9 mouse cellular contexts compared by ENCODE assay signal in the genomic region with DNA sequence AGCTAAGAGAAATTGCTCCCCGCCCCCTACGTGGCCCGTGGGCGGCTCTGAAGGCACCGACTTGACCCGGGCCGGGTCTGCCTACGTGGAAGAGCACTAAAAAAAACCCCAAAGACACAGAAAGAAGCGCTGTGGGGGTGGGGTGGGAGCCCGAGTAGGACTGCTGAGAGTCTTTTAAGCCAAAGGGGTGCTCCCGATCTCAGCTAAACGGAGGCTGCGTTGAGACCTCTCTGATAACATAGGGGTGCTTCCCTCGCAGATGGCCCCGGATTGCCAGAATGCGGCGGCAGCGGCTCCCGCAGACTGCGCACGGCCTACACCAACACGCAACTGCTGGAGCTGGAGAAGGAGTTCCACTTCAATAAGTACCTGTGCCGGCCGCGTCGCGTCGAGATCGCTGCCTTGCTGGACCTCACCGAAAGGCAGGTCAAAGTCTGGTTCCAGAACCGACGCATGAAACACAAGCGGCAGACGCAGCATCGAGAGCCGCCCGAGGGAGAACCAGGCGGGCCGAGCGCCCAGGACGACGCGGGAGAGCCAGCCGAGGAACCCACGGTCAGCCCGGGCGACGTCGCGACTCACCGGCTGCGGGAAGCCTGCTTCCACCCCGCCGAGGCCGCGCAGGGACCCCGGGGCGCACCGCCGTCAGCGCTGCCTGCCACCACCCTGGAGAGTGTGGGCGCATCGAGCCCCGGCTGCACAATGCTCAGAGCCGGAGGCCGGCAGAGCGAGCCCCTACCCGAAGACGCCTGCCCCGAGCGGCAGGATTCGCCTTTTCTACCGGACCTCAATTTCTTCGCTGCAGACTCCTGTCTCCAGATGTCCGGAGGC. TPM values are rescaled to one million over a fixed set of nuclear protein-coding genes. Genes with fewer than 3 reads are reported as not detected.
DNase-seq lines count a peak whose midpoint lies in the region; ATAC-seq lines count a peak whose summit lies in the region.
"Had no signal": no experiment of that assay in that cellular context is flagged by ENCODE, and none has a peak within 500 bp of the region (broad histone marks: within the 10 kb centered on the region; RNA-seq: fewer than 3 reads in every experiment).

No protein-coding gene starts in this region.

- no peak for ATAC-seq in heart, embryonic 11.5 days (replicated peaks; ENCODE audit: insufficient number of reproducible peaks, low FRiP score, low TSS enrichment)
- 0 out of 2 replicates have a peak, but pooled peaks have one; percentile 41 for ATAC-seq in megakaryocyte-erythroid progenitor cell, adult 5-6 weeks (replicated peaks; ENCODE audit: low FRiP score, low TSS enrichment, poor library complexity, severe bottlenecking)

- H3K4me1 ChIP-seq in heart, embryonic 11.5 days (ENCODE audit: control insufficient read depth, insufficient read depth, low read length) = peaks cover 11% of the 10 kb centered on the region

- peak overlapping the region; percentile 58 for H3K4me3 ChIP-seq in heart, embryonic 11.5 days (ENCODE audit: low read depth, low read length)

- under 1% methylated on average over 75 of the region's 75 CpGs for WGBS in heart, embryonic 11.5 days (ENCODE audit: insufficient replicate concordance)

- no peaks in the 10 kb centered on the region for H3K9me3 ChIP-seq in heart, embryonic 11.5 days (replicated peaks; ENCODE audit: control insufficient read depth, low read length)

- intact Hi-C loops in left cerebral cortex, postnatal 36 days (cut with DNase I) = no loop called here

- peaks cover 78% of the 10 kb centered on the region for H3K27me3 ChIP-seq in heart, embryonic 11.5 days (ENCODE audit: control insufficient read depth, insufficient read depth, low read length)

- H3K36me3 ChIP-seq in heart, embryonic 11.5 days (ENCODE audit: control insufficient read depth, insufficient read depth, low read length) = no peaks in the 10 kb centered on the region

- peak overlapping the region; percentile 76 for H3K4me2 ChIP-seq in heart, embryonic 11.5 days

- peak overlapping the region; percentile 84 for H3K9ac ChIP-seq in heart, embryonic 11.5 days (ENCODE audit: low read depth, low read length)

- peak; percentile 47 to 48 for DNase-seq in cerebellum, postnatal 10 days
- no peak for DNase-seq in cerebellum, adult 9-11 months
- peak; percentile 14 for DNase-seq in Muller cell, postnatal 12 days (ENCODE audit: inconsistent ontology term)
- DNase-seq in kidney, adult 9 months = peak; percentile 86
- no peak for DNase-seq in left cerebral cortex, postnatal 36 days (ENCODE audit: low spot score in 2 of 2)
- DNase-seq in layer of hippocampus, postnatal 14 days (ENCODE audit: low spot score in 2 of 2) = no peak

- peak overlapping the region; percentile 87 for H3K27ac ChIP-seq in heart, embryonic 11.5 days (ENCODE audit: low read depth, low read length)

RNA-seq across cellular contexts. Expression of a gene that starts 2.6 kb away (rescaled TPM):
- polyA plus RNA-seq in heart, embryonic 11.5 days (2014; fragmentation: Nextera tagmentation; extraction: Ambion mirVana) = 4.5 and 7.4 TPM in 2 replicates
- 0.37 TPM in 1 of 2 replicates, not detected in the other for total RNA-seq in megakaryocyte-erythroid progenitor cell, adult 5-6 weeks (2014; fragmentation: Nextera tagmentation)
- 0.42 TPM in 1 of 2 replicates, not detected in the other for total RNA-seq in megakaryocyte-erythroid progenitor cell, adult 5-6 weeks (2017)
- not detected for total RNA-seq in left cerebral cortex, postnatal 36 days (2021)
- total RNA-seq in layer of hippocampus, postnatal 14 days (2021) = not detected

RNA-seq across cellular contexts. Expression of a gene that starts 12.6 kb away (rescaled TPM):
- 0.19 TPM in 1 of 2 replicates, not detected in the other for polyA plus RNA-seq in heart, embryonic 11.5 days (2014; fragmentation: Nextera tagmentation; extraction: Ambion mirVana)
- total RNA-seq in megakaryocyte-erythroid progenitor cell, adult 5-6 weeks (2014; fragmentation: Nextera tagmentation) = not detected in 2 replicates
- not detected in 2 replicates for total RNA-seq in megakaryocyte-erythroid progenitor cell, adult 5-6 weeks (2017)
- total RNA-seq in left cerebral cortex, postnatal 36 days (2021) = not detected
- not detected for total RNA-seq in layer of hippocampus, postnatal 14 days (2021)
- total RNA-seq: gastrocnemius, postnatal 36 days had no signal

RNA-seq across cellular contexts. Expression of a gene that starts 29.8 kb away (rescaled TPM):
- polyA plus RNA-seq in heart, embryonic 11.5 days (2014; fragmentation: Nextera tagmentation; extraction: Ambion mirVana) = 0.74 and 1.0 TPM in 2 replicates
- 0.28 and 0.79 TPM in 2 replicates for total RNA-seq in megakaryocyte-erythroid progenitor cell, adult 5-6 weeks (2014; fragmentation: Nextera tagmentation)
- total RNA-seq in megakaryocyte-erythroid progenitor cell, adult 5-6 weeks (2017) = not detected in 2 replicates
- total RNA-seq in left cerebral cortex, postnatal 36 days (2021) = not detected
- total RNA-seq in layer of hippocampus, postnatal 14 days (2021) = not detected

RNA-seq across cellular contexts. Expression of a gene that starts 34.8 kb away (rescaled TPM):
- polyA plus RNA-seq in heart, embryonic 11.5 days (2014; fragmentation: Nextera tagmentation; extraction: Ambion mirVana) = 0.21 and 0.77 TPM in 2 replicates
- total RNA-seq in megakaryocyte-erythroid progenitor cell, adult 5-6 weeks (2014; fragmentation: Nextera tagmentation) = 0.12 and 0.66 TPM in 2 replicates
- 0.70 and 1.9 TPM in 2 replicates for total RNA-seq in megakaryocyte-erythroid progenitor cell, adult 5-6 weeks (2017)
- total RNA-seq in left cerebral cortex, postnatal 36 days (2021) = not detected
- total RNA-seq in layer of hippocampus, postnatal 14 days (2021) = not detected

RNA-seq across cellular contexts. Expression of a gene that starts 49.8 kb away (rescaled TPM):
- polyA plus RNA-seq in heart, embryonic 11.5 days (2014; fragmentation: Nextera tagmentation; extraction: Ambion mirVana) = 0.65 and 2.4 TPM in 2 replicates
- total RNA-seq in megakaryocyte-erythroid progenitor cell, adult 5-6 weeks (2014; fragmentation: Nextera tagmentation) = not detected in 2 replicates
- total RNA-seq in megakaryocyte-erythroid progenitor cell, adult 5-6 weeks (2017) = not detected in 2 replicates
- total RNA-seq in left cerebral cortex, postnatal 36 days (2021) = not detected
- total RNA-seq in layer of hippocampus, postnatal 14 days (2021) = not detected

Comparison
In these comparisons a context has a peak if more than half of its experiments do, and no peak if none do; other contexts are left out.
1. DNase-seq: peak in cerebellum, postnatal 10 days (2 of 2), Muller cell, postnatal 12 days (single experiment) and kidney, adult 9 months (single experiment); none in cerebellum, adult 9-11 months (single experiment), left cerebral cortex, postnatal 36 days (0 of 2) and layer of hippocampus, postnatal 14 days (0 of 2).